Mouse (Mus musculus) retina, postnatal 1 day (tissue): Measurements from ENCODE around the gene Prm2.
"Not testable (repeated sequence)": the region's sequence is repeated elsewhere in the genome, so short reads cannot be mapped to it uniquely, and the experiment has no call there.

ENCODE experiments used
- DNase-seq: peaks from one replicate; pipeline ENCODE4 v3.0.0-alpha.2; 2012

Gene Prm2

DNA sequence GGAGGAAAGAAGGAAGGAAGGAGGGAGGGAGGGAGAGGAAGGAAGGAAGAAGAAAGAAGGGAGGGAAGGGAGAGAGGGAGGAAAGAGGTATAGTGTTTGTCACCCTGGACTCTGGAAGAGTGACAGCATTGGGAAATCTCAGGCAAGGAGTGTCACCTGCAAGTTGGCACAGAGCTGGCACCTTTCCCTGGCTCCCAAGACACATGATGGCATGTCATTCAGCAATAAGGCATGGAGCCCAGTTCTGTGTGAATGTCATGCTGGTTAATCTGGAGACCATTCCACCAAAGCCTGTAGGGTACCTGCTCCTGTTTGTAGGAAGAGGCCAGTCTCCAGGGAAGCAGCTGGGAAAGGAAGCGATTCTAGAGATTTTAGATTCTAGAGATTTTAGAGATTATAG, 14.4 kb upstream of the Prm2 start:
- no peak for DNase-seq

GRCm38 (mm10) chr16:10805789-10806527, 10.0 kb upstream of the Prm2 start, which contains the start of gene Prm1:
Gene Prm1, minus strand, starts transcription at chr16:10805839.
- DNase-seq, result no peak

DNA sequence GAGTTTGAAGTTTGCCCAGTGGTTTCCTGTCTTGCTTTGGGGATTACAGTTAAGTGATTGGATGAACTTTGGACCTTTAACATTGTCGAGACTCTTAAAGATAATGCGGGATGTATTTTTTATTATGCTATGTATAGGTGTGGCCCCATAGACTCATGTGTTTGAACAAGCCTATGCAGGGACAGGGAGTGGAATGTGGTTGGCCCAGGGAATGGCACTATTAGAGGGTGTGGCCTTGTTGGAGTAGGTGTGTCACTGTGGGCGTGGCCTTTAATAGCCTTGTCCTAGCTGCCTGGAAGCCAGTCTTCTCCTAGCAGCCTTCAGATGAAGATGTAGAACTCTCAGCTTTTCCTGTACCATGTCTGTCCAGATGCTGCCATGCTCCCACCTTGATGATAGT, 6.5 kb upstream of the Prm2 start:
- not testable (repeated sequence) for DNase-seq

- no peak for DNase-seq
These were observed 5.2 kb downstream of the Prm2 start, which contains the start of gene Prm3 for GRCm38 (mm10) chr16:10790702-10791101. Gene Prm3, minus strand, starts transcription at chr16:10790914.

DNA sequence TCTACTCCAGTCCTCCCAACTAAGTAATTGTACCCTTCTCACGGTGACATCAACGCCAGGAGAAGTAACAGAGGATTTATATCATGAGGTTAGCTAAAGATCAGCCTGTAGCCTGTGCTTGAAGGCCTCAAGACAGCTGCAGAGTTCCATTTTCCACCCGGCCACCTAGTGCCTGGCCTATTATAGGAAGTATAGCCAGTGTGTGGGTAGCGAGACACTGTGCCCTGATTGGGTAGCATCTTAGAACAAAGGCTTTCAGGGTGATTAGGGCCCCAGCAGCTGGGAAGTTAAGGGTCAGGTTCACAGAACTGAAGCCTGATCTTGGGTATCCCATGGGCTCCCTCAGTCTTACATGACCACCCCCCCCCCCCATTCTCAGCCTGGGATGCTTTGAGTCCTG, 7.1 kb downstream of the Prm2 start:
- peak; percentile 51 for DNase-seq

- no peak for DNase-seq
These were observed 7.7 kb downstream of the Prm2 start, which contains the start of gene Tnp2 for GRCm38 (mm10) chr16:10788271-10788670. Gene Tnp2, minus strand, starts transcription at chr16:10788660.

GRCm38 (mm10) chr16:10787548-10788058, 8.3 kb downstream of the Prm2 start:
- no peak for DNase-seq

DNA sequence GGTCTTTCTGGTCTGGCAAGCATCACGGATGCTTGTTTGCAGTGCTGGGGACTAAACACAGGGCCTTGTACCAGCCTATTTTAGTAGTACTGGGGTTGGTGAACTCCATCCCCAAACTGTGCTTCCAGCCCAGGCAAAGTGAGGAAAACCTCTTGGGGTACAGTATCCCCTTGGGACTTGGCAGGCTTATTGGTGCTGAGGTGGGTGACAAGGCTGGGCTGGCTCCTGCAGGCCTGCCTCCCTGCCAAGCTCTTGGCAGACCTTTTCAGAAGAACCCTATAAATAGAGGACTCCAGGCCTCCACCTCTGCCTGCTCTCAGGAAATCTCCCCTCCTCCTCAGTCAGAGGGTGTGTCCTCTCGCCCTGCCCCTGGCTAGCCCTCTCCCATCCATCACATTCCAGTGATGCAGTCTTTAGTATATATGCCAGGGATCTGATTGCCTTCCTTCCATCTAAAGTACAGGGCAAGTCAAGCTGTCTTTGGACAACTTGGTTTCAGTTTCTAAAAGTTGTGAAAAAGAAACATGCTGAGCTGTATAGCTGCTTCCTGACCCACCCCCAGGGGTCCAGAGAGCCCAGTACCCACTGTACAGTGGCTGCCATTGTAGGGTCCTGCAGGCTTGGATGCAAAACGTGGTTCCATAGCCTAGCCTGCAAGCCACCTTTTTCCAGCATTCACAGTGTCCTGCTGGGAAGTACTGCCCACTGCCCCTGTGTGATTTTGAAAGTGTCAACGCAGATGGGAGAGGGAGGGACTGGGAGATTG, 9.0 kb downstream of the Prm2 start:
- no peak for DNase-seq

GRCm38 (mm10) chr16:10786288-10786687, 9.6 kb downstream of the Prm2 start:
- DNase-seq, result peak; percentile 92

DNA sequence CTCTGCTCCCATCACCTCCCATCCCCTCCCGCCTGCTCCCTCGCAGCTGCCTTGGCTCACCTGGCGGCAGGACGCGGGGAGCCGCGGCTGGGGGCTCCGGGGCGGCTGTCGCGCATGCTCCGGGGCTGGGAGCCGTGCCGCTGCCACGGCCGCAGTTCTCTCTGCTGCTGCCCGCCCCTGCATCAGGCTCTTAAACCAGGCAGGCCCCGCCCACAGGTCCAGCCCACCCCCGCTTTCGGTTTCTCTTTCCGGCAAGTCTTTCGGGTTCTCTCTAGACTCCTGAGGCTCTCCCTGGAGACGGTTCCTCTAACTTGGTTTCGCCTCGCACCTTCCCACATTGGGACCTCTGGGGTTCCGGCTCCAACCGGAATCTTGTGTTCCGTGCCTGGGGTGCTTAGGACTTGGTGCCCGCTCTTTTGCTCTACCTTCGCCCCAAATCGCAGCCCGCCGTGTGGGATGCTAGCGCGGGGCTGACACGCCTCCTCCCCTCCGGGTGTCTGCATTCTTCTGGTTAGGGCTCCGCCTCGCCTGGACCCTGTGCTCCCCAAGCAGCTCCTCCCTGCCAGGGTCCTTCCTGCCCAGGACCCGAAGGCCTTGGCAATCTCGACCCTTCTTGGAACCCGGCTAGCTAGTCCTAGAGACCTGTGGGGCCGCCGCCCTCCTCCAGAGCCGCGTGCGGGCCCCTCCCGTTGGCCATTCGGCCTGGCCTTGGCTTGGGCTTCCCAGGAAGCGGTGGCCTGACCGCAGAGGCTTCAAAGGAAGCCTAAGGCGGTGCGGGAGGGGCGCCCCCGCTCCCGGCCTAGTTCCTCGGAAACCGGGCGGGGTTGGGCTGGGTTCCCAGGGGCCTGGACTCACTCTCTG, 10.3 kb downstream of the Prm2 start, which contains the start of gene Socs1:
Socs1 (minus strand) TSS at position 166 of the 861 bp plus-strand sequence.
- peak; percentile 93 for DNase-seq

DNA sequence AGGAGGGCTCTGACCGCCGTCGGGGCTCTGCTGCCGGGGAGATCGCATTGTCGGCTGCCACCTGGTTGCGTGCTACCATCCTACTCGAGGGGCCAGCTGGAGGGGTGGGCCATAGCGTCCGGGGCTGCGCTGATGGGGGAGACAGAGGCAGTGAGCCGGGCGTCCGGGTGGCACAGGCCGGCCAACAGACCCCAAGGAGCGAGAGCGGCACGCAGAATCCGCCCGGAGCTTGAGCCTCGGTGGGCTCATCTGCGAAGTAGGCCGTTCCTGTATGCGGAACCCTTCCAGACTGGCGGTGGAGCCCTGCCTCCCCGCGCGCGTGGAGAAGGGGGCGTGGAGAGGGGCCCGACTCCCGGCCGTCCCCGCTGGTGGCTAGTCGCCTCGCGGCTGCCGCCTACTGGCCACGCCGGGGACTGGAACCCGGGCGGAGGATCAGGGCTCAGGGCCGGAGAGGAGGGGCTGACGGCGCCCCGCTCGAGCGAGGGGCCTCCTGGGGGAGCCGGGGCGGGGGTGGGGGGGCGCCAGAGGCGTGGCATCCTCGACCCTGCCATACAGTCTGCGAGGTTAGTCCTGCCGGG, 11.1 kb downstream of the Prm2 start:
- DNase-seq, result peak; percentile 95

DNA sequence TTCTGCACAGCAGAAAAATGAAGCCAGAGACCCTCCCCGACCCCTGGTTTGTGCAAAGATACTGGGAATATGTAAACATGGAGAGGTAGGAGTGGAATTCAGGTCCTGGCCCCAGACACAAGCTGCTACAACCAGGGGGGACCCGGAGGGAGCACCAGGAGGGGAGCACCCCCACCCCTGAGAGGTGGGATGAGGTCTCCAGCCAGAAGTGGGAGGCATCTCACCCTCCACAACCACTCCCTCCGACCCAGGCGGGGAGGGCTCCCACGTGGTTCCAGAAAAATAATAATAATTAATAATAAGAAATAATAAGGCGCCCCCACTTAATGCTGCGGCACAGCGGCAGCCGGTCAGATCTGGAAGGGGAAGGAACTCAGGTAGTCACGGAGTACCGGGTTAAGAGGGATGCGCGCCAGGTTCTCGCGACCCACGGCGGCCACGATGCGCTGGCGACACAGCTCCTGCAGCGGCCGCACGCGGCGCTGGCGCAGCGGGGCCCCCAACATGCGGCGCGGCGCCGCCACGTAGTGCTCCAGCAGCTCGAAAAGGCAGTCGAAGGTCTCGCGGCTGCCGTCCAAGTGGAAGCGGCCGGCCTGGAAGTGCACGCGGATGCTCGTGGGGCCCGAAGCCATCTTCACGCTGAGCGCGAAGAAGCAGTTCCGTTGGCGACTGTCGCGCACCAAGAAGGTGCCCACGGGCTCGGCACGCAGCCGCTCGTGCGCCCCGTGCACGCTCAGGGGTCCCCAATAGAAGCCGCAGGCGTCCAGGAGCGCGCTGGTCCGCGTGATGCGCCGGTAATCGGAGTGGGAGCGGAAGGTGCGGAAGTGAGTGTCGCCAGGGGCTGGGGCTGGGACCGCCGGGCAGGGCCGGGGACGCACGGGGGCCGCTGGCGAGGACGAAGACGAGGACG, 11.8 kb downstream of the Prm2 start:
- DNase-seq, result peak; percentile 73

GRCm38 (mm10) chr16:10783451-10783850, 12.5 kb downstream of the Prm2 start:
- DNase-seq, result no peak

- no peak for DNase-seq
These were observed 12.8 kb downstream of the Prm2 start for GRCm38 (mm10) chr16:10783152-10783434.

DNA sequence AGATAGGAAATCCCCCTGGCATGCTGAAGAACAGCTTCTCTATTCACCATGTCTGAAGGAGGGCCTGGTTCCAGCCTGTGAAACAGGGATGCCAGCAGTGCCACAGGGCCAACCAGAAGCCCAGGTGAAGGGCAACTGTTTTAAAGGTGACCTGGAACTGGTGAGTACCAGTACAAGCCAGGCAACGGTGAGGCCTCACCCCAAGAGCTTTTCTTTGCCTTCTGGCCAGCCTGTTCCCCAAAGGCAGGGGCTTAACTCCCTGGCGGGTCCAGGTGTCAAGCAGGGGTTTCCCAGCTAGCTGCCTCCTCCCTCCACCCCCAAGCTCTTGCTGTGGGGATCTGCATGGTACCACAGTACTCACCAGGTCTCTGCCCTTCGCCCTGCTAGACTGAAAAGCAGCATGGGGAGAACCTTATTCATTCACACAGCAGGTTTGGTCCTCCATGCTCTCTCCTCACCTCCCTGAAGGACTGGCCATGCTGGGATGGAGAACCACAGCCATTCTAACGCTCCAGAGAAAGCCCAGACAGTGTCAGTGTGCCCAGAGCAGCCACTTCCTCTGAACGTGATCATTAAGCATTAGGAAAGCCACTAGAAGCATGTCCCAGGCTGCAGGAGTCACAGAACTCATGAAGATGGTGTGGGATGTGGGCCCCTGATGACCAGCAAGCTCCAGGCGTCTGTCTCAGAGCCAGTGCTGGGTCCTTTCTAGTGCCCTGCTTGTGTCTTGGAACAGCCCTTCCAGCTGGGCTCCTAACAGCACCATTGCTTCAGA, 13.4 kb downstream of the Prm2 start:
- no peak for DNase-seq

- DNase-seq, result no peak
These were observed 14.0 kb downstream of the Prm2 start for GRCm38 (mm10) chr16:10781862-10782371.

- no peak for DNase-seq
These were observed 15.3 kb downstream of the Prm2 start for GRCm38 (mm10) chr16:10780631-10781120.

- DNase-seq, result peak; percentile 60
These were observed 18.3 kb downstream of the Prm2 start for GRCm38 (mm10) chr16:10777579-10778160.

DNA sequence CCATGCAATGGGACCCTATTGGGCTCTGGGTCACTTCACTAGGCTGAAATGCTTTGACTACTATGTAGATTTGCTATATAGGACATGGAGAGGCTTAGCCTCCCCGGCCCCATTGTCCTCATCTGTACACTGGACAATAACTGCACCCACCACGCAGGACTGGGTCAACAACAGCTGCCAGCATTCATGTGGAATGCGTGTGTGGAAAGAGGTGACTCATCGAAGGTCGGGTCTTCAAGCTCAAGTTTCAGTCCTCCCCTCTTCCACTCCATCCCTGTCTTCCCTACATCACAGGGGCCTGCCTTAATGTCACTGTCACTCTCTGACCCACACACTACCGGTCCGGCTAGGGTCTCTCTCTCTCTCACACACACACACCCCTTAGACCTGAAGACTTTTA, 19.6 kb downstream of the Prm2 start:
- DNase-seq, result peak; percentile 40

- DNase-seq, result peak; percentile 19
These were observed 21.2 kb downstream of the Prm2 start for GRCm38 (mm10) chr16:10774726-10775125.
